Mouse (Mus musculus): ENCODE measurements around the gene Gm20479. TPM values are rescaled to one million over a fixed set of nuclear protein-coding genes. Genes with fewer than 3 reads are reported as not detected.

The Gm20479 gene
- polyA plus RNA-seq (2012; rRNA removed): 0.75 TPM in 1 of 2 replicates, not detected in the other

GRCm38 (mm10) chr7:27356861-27357594 lies at the start of gene Gm20479:
TSS of gene Gm20479 (minus strand) at chr7:27357419.
- Histone ChIP-seq H3K27ac (ENCODE audit: insufficient read depth, low read length) (no peak within 1 kb of the TSS), H3K4me3 (ENCODE audit: insufficient read depth, low read length) (peak within 1 kb of the TSS; percentile 56; the same call in 1 of the 2 replicates), H3K4me1 (ENCODE audit: control insufficient read depth, insufficient read depth, low read length) (peaks cover 2% of the 10 kb centered on the region; the same call in 1 of the 2 replicates)
- no peak for TF ChIP-seq POLR2A (IDR thresholded peaks at IDR 0.05; ENCODE audit: extremely low read depth, insufficient read depth, low read length)
- TF ChIP-seq CTCF (IDR thresholded peaks at IDR 0.05; ENCODE audit: extremely low read depth, insufficient read depth, low read length): no peak

- H3K27ac ChIP-seq (ENCODE audit: insufficient read depth, low read length): no peak overlapping the region
- no peaks in the 10 kb centered on the region for H3K4me1 ChIP-seq (ENCODE audit: control insufficient read depth, insufficient read depth, low read length)
- no peak overlapping the region for H3K4me3 ChIP-seq (ENCODE audit: insufficient read depth, low read length)
- TF ChIP-seq CTCF (IDR thresholded peaks at IDR 0.05; ENCODE audit: extremely low read depth, insufficient read depth, low read length) (no peak), POLR2A (IDR thresholded peaks at IDR 0.05; ENCODE audit: extremely low read depth, insufficient read depth, low read length) (no peak)
These were observed 49.3 kb upstream of the Gm20479 start for GRCm38 (mm10) chr7:27406481-27406880.

GRCm38 (mm10) chr7:27404203-27404942 lies 47.2 kb upstream of the Gm20479 start:
- TF ChIP-seq POLR2A (IDR thresholded peaks at IDR 0.05; ENCODE audit: extremely low read depth, insufficient read depth, low read length) (no peak), CTCF (IDR thresholded peaks at IDR 0.05; ENCODE audit: extremely low read depth, insufficient read depth, low read length) (no peak)
- Histone ChIP-seq H3K4me3 (ENCODE audit: insufficient read depth, low read length) (no peak overlapping the region), H3K4me1 (ENCODE audit: control insufficient read depth, insufficient read depth, low read length) (0 out of 2 replicates have a peak, but pooled peaks cover 2% of the 10 kb centered on the region), H3K27ac (ENCODE audit: insufficient read depth, low read length) (no peak overlapping the region)

GRCm38 (mm10) chr7:27402675-27403074 lies 45.5 kb upstream of the Gm20479 start:
- no peak for TF ChIP-seq POLR2A (IDR thresholded peaks at IDR 0.05; ENCODE audit: extremely low read depth, insufficient read depth, low read length)
- peak; percentile 71 for TF ChIP-seq CTCF (IDR thresholded peaks at IDR 0.05; ENCODE audit: extremely low read depth, insufficient read depth, low read length)
- no peak overlapping the region for H3K27ac ChIP-seq (ENCODE audit: insufficient read depth, low read length)

GRCm38 (mm10) chr7:27400545-27400944 lies 43.3 kb upstream of the Gm20479 start:
- no peak for TF ChIP-seq CTCF (IDR thresholded peaks at IDR 0.05; ENCODE audit: extremely low read depth, insufficient read depth, low read length)
- no peak for TF ChIP-seq POLR2A (IDR thresholded peaks at IDR 0.05; ENCODE audit: extremely low read depth, insufficient read depth, low read length)
- Histone ChIP-seq H3K4me1 (ENCODE audit: control insufficient read depth, insufficient read depth, low read length) (0 out of 2 replicates have a peak, but pooled peaks cover 2% of the 10 kb centered on the region), H3K4me3 (ENCODE audit: insufficient read depth, low read length) (no peak overlapping the region), H3K27ac (ENCODE audit: insufficient read depth, low read length) (no peak overlapping the region)

More at GRCm38 (mm10) chr7:27402675-27403074, 45.5 kb upstream of the Gm20479 start:
- Histone ChIP-seq H3K4me3 (ENCODE audit: insufficient read depth, low read length) (no peak overlapping the region), H3K4me1 (ENCODE audit: control insufficient read depth, insufficient read depth, low read length) (0 out of 2 replicates have a peak, but pooled peaks cover 2% of the 10 kb centered on the region)

- TF ChIP-seq POLR2A (IDR thresholded peaks at IDR 0.05; ENCODE audit: extremely low read depth, insufficient read depth, low read length) (0 out of 2 replicates have a peak, but pooled peaks have one; percentile 13), CTCF (IDR thresholded peaks at IDR 0.05; ENCODE audit: extremely low read depth, insufficient read depth, low read length) (peak; percentile 71)
- H3K4me1 ChIP-seq (ENCODE audit: control insufficient read depth, insufficient read depth, low read length): 0 out of 2 replicates have a peak, but pooled peaks cover 2% of the 10 kb centered on the region
- H3K27ac ChIP-seq (ENCODE audit: insufficient read depth, low read length): peak overlapping the region; percentile 99
- H3K4me3 ChIP-seq (ENCODE audit: insufficient read depth, low read length): peak overlapping the region; percentile 84
These were observed 40.1 kb upstream of the Gm20479 start for GRCm38 (mm10) chr7:27397048-27397949.

GRCm38 (mm10) chr7:27396184-27397047 lies 39.2 kb upstream of the Gm20479 start:
- H3K4me3 ChIP-seq (ENCODE audit: insufficient read depth, low read length): peak overlapping the region; percentile 84
- TF ChIP-seq CTCF (IDR thresholded peaks at IDR 0.05; ENCODE audit: extremely low read depth, insufficient read depth, low read length) (no peak), POLR2A (IDR thresholded peaks at IDR 0.05; ENCODE audit: extremely low read depth, insufficient read depth, low read length) (no peak)
- peak overlapping the region; percentile 99 for H3K27ac ChIP-seq (ENCODE audit: insufficient read depth, low read length)

GRCm38 (mm10) chr7:27395521-27396183 lies 38.4 kb upstream of the Gm20479 start:
- Histone ChIP-seq H3K27ac (ENCODE audit: insufficient read depth, low read length) (peak overlapping the region; percentile 96), H3K4me1 (ENCODE audit: control insufficient read depth, insufficient read depth, low read length) (0 out of 2 replicates have a peak, but pooled peaks cover under 1% of the 10 kb centered on the region), H3K4me3 (ENCODE audit: insufficient read depth, low read length) (peak overlapping the region; percentile 84)
- TF ChIP-seq POLR2A (IDR thresholded peaks at IDR 0.05; ENCODE audit: extremely low read depth, insufficient read depth, low read length) (peak; percentile 54; the same call in 1 of the 2 replicates), CTCF (IDR thresholded peaks at IDR 0.05; ENCODE audit: extremely low read depth, insufficient read depth, low read length) (no peak)

More at GRCm38 (mm10) chr7:27396184-27397047, 39.2 kb upstream of the Gm20479 start:
- H3K4me1 ChIP-seq (ENCODE audit: control insufficient read depth, insufficient read depth, low read length): 0 out of 2 replicates have a peak, but pooled peaks cover 2% of the 10 kb centered on the region

All from cortical plate, adult 2 months (tissue).